Mouse (Mus musculus): ENCODE data around the gene Grid1.

- TF ChIP-seq CTCF (conservative IDR thresholded peaks at IDR 0.05; ENCODE audit: low read length) (no peak), NANOG (IDR thresholded peaks at IDR 0.05; ENCODE audit: borderline replicate concordance, low read length) (no peak)
Measured at GRCm38 (mm10) chr14:34820653-34821005, 721 bp downstream of the Grid1 start.

Measured in E14TG2a.4 (cell line).